Mouse (Mus musculus): ENCODE results near the gene Krt9. TPM values are rescaled to one million over a fixed set of nuclear protein-coding genes. Genes with fewer than 3 reads are reported as not detected.

Gene Krt9
- total and polyA plus RNA-seq, 2 experiments from 2014 or later: not detected

GRCm38 (mm10) chr11:100203448-100203847 is 10.4 kb upstream of the Krt9 start:
- DNase-seq (ENCODE audit: low spot score): peak; percentile 14
- Histone ChIP-seq H3K9ac (replicated peaks; ENCODE audit: low read length, poor library complexity, severe bottlenecking) (no peak overlapping the region), H3K36me3 (ENCODE audit: insufficient read depth, low read length) (no peaks in the 10 kb centered on the region), H3K4me3 (ENCODE audit: low read depth, low read length) (no peak overlapping the region), H3K27ac (ENCODE audit: low read depth, low read length) (no peak overlapping the region), H3K4me2 (ENCODE audit: low read depth, low read length, poor library complexity, severe bottlenecking) (no peak overlapping the region), H3K27me3 (ENCODE audit: insufficient read depth, low read length) (no peaks in the 10 kb centered on the region), H3K9me3 (ENCODE audit: low read length) (no peaks in the 10 kb centered on the region), H3K4me1 (ENCODE audit: insufficient read depth, low read length) (no peaks in the 10 kb centered on the region)
- TF ChIP-seq CTCF (IDR thresholded peaks at IDR 0.05): no peak
- ATAC-seq (ENCODE audit: low FRiP score): no peak
- WGBS: 23% methylated on average over 6 of the region's 6 CpGs

GRCm38 (mm10) chr11:100202906-100203305 is 9.9 kb upstream of the Krt9 start:
- H3K4me2 ChIP-seq (ENCODE audit: low read depth, low read length, poor library complexity, severe bottlenecking): no peak overlapping the region
- 79% methylated on average over 4 of the region's 4 CpGs for WGBS
- ATAC-seq (ENCODE audit: low FRiP score) (no peak), DNase-seq (ENCODE audit: low spot score) (no peak)
- H3K4me1 ChIP-seq (ENCODE audit: insufficient read depth, low read length): no peaks in the 10 kb centered on the region
- no peak for TF ChIP-seq CTCF (IDR thresholded peaks at IDR 0.05)
- H3K27me3 ChIP-seq (ENCODE audit: insufficient read depth, low read length): no peaks in the 10 kb centered on the region
- H3K27ac ChIP-seq (ENCODE audit: low read depth, low read length): no peak overlapping the region
- H3K36me3 ChIP-seq (ENCODE audit: insufficient read depth, low read length): no peaks in the 10 kb centered on the region
- no peaks in the 10 kb centered on the region for H3K9me3 ChIP-seq (ENCODE audit: low read length)
- H3K9ac ChIP-seq (replicated peaks; ENCODE audit: low read length, poor library complexity, severe bottlenecking): no peak overlapping the region
- H3K4me3 ChIP-seq (ENCODE audit: low read depth, low read length): no peak overlapping the region

DNA sequence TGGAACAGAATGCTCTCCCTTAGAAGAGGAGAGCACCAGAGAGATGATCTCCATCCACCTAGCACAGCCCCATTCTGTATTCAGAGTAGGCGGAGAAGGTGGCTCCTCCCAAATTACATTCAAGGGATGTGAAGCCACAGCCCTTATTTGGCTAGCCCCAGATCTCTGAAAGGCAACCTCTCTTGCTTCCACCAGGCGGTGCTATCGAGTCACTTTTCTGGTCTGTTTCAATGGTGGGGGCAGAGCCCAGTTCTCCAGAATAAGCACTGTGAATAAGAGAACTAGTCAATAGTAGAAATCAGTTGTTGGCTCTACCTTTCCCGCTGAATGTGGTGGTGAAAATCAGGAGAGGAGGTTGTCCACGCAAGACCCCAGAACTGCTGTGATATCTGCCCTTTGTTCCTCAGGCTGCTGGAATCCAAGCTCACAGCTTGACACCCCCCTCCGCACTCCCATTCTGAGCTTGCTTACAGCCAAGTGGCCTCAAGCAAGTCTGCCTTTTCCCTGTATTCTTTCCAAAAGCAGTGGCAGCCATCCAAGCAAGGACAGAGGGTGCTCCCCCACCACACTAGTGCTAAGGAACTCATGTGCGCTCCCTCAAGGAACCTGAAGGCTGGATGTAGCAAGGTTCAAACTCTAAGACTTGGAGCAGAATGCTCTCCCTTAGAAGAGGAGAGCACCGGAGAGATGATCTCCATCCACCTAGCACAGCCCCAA is 7.2 kb upstream of the Krt9 start:
- Histone ChIP-seq H3K4me3 (ENCODE audit: low read depth, low read length) (no peak overlapping the region), H3K27ac (ENCODE audit: low read depth, low read length) (no peak overlapping the region), H3K36me3 (ENCODE audit: insufficient read depth, low read length) (no peaks in the 10 kb centered on the region), H3K4me1 (ENCODE audit: insufficient read depth, low read length) (no peaks in the 10 kb centered on the region), H3K4me2 (ENCODE audit: low read depth, low read length, poor library complexity, severe bottlenecking) (no peak overlapping the region), H3K27me3 (ENCODE audit: insufficient read depth, low read length) (no peaks in the 10 kb centered on the region), H3K9ac (replicated peaks; ENCODE audit: low read length, poor library complexity, severe bottlenecking) (no peak overlapping the region), H3K9me3 (ENCODE audit: low read length) (no peaks in the 10 kb centered on the region)
- TF ChIP-seq CTCF (IDR thresholded peaks at IDR 0.05): peak; percentile 48
- ATAC-seq (ENCODE audit: low FRiP score) (no peak), DNase-seq (ENCODE audit: low spot score) (no peak)
- 48% methylated on average over 8 of the region's 8 CpGs for WGBS

GRCm38 (mm10) chr11:100198666-100199065 is 5.6 kb upstream of the Krt9 start:
- H3K4me2 ChIP-seq (ENCODE audit: low read depth, low read length, poor library complexity, severe bottlenecking): no peak overlapping the region
- ATAC-seq (ENCODE audit: low FRiP score) (no peak), DNase-seq (ENCODE audit: low spot score) (no peak)
- 75% methylated on average over 4 of the region's 4 CpGs for WGBS
- H3K36me3 ChIP-seq (ENCODE audit: insufficient read depth, low read length): no peaks in the 10 kb centered on the region
- no peaks in the 10 kb centered on the region for H3K9me3 ChIP-seq (ENCODE audit: low read length)
- H3K27me3 ChIP-seq (ENCODE audit: insufficient read depth, low read length): no peaks in the 10 kb centered on the region
- no peak overlapping the region for H3K9ac ChIP-seq (replicated peaks; ENCODE audit: low read length, poor library complexity, severe bottlenecking)
- no peak overlapping the region for H3K27ac ChIP-seq (ENCODE audit: low read depth, low read length)
- TF ChIP-seq CTCF (IDR thresholded peaks at IDR 0.05): no peak
- H3K4me3 ChIP-seq (ENCODE audit: low read depth, low read length): no peak overlapping the region
- H3K4me1 ChIP-seq (ENCODE audit: insufficient read depth, low read length): no peaks in the 10 kb centered on the region

GRCm38 (mm10) chr11:100191820-100192219 is 1.2 kb downstream of the Krt9 start:
- whole genome bisulfite sequencing: 100% methylated on average over 3 of the region's 3 CpGs
- no peaks in the 10 kb centered on the region for H3K27me3 ChIP-seq (ENCODE audit: insufficient read depth, low read length)
- H3K27ac ChIP-seq (ENCODE audit: low read depth, low read length): no peak overlapping the region
- H3K9me3 ChIP-seq (ENCODE audit: low read length): no peaks in the 10 kb centered on the region
- DNase-seq (ENCODE audit: low spot score) (no peak), ATAC-seq (ENCODE audit: low FRiP score) (no peak)
- H3K9ac ChIP-seq (replicated peaks; ENCODE audit: low read length, poor library complexity, severe bottlenecking): no peak overlapping the region
- TF ChIP-seq CTCF (IDR thresholded peaks at IDR 0.05): no peak
- H3K4me1 ChIP-seq (ENCODE audit: insufficient read depth, low read length): no peaks in the 10 kb centered on the region
- H3K4me2 ChIP-seq (ENCODE audit: low read depth, low read length, poor library complexity, severe bottlenecking): no peak overlapping the region
- no peak overlapping the region for H3K4me3 ChIP-seq (ENCODE audit: low read depth, low read length)
- no peaks in the 10 kb centered on the region for H3K36me3 ChIP-seq (ENCODE audit: insufficient read depth, low read length)

- Histone ChIP-seq H3K36me3 (ENCODE audit: insufficient read depth, low read length) (no peaks in the 10 kb centered on the region), H3K9me3 (ENCODE audit: low read length) (no peaks in the 10 kb centered on the region), H3K4me1 (ENCODE audit: insufficient read depth, low read length) (no peaks in the 10 kb centered on the region), H3K4me2 (ENCODE audit: low read depth, low read length, poor library complexity, severe bottlenecking) (no peak overlapping the region), H3K27me3 (ENCODE audit: insufficient read depth, low read length) (no peaks in the 10 kb centered on the region), H3K4me3 (ENCODE audit: low read depth, low read length) (no peak overlapping the region), H3K27ac (ENCODE audit: low read depth, low read length) (no peak overlapping the region), H3K9ac (replicated peaks; ENCODE audit: low read length, poor library complexity, severe bottlenecking) (no peak overlapping the region)
- ATAC-seq (ENCODE audit: low FRiP score) (no peak), DNase-seq (ENCODE audit: low spot score) (no peak)
- no peak for TF ChIP-seq CTCF (IDR thresholded peaks at IDR 0.05)
- WGBS: 85% methylated on average over 8 of the region's 8 CpGs
Observed at GRCm38 (mm10) chr11:100186736-100187135, 6.3 kb downstream of the Krt9 start.

Measured in midbrain, postnatal 0 days (tissue).